Mouse (Mus musculus): Measurements from ENCODE around the gene Gfer. TPM values are rescaled to one million over a fixed set of nuclear protein-coding genes. Genes with fewer than 3 reads are reported as not detected.

Gfer gene
- total RNA-seq (2021) = 10 to 100 TPM; 21.5 TPM

DNA sequence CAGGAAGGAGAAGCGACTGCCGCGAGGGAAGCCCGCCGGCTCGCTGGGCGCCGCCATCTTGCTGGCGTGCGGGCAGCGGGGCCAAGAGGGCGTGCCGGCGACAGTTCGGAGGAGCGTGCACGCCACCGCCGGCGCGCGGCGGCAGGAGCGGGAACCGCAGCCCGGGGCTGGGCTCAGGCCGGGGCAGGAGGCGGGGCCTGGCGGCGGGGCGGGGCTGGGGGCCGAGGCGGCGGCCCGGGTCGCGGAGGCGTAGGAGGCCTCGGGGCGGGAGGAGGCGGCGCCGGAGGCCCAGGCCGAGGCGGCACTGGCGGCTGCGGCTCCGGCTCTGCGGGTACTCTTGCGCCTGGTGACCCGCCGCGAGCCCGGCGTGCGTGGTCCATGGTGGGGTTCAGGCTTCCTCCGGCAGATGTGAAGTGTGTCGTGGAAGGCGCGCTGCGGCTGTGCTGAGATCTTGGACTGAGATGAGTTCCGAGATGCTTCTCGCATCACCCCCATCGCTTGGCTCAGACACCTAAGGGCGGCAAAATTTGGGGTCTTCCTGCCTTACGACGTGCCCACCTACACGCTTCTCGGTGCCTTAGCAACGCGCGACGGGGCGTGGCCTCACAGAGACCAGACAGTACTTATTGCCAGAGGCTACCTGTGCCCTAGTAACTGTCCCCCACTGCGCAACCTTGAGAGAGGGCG is at the start of gene Gfer, which contains the start of gene Noxo1:
Gene Gfer, minus strand, starts transcription at position 146 of the 687 bp plus-strand sequence.
Gene Noxo1, plus strand, starts transcription at position 224 of the 687 bp plus-strand sequence.
- intact Hi-C loops (cut with DNase I) = no loop called here
- peak; percentile 65 to 93 for DNase-seq (ENCODE audit: extremely low spot score in 1 of 2, low spot score in 2 of 2)

DNA sequence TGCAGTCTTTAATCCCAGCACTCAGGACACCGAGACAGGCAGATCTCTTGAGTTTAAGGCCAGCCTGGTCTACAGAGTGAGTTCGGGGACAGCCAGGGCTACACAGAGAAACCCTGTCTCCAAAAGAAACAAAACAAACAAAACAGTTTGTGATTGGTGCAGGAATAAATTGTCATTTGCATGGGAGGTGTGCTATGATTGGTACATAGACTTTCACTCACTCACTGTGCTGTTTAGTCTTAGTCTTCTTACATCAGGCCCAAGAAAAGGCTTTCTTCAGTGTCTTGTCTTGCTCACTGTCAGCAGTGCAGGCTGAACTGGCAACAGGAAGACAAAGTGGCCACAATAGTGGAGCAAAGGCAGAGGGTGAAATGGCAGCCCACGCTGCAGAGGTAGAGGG is 48.4 kb upstream of the Gfer start:
- intact Hi-C loops (cut with DNase I) = loop anchor here (2.0 kb wide), 1 partner anchor 72 kb away; no protein-coding TSS in a partner anchor
- no peak for DNase-seq (ENCODE audit: extremely low spot score in 1 of 2, low spot score in 2 of 2)

DNA sequence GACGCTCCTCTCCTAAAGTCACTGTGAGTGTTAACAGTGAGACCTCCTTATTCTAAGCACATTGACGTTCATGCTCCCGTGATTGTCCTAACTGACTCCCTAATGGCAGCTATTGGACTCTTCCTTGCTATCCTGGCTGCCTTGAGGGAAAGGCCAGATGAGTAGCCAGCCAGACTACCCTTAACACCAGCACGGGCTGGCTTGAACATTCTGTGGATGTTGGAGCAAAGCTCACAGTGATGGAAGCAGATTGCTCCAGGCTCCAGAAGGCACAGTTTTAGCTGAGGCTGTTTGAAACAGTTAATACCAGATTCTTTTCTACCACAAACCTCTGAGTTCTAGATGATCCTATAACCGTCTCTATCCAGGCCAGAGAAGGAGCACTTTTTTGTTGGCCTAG is 47.9 kb upstream of the Gfer start:
- intact Hi-C loops (cut with DNase I) = loop anchor here (2.0 kb wide), 1 partner anchor 73 kb away; no protein-coding TSS in a partner anchor
- DNase-seq (ENCODE audit: extremely low spot score in 1 of 2, low spot score in 2 of 2) = no peak

DNA sequence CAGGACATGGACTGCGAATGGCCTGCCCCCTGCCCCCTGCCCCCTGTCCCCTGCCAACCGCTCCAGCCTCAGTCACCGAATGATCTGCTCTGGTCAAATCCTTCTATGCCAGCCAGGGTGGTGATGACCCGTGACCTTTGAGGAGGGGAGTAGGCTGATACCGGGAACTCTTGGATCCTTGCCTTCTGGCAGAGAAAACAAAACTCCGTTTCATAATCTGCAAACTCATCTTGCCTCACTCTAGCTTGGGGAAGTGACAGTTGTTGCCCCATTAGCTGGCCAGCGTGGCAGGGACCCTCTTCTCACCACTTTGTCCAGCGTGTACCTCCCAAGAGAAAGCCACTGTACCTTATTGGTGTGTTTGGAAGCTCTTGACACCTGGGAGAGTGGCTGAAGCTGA is 46.4 kb upstream of the Gfer start:
- DNase-seq (ENCODE audit: extremely low spot score in 1 of 2, low spot score in 2 of 2) = no peak
- intact Hi-C loops (cut with DNase I) = no loop called here

DNA sequence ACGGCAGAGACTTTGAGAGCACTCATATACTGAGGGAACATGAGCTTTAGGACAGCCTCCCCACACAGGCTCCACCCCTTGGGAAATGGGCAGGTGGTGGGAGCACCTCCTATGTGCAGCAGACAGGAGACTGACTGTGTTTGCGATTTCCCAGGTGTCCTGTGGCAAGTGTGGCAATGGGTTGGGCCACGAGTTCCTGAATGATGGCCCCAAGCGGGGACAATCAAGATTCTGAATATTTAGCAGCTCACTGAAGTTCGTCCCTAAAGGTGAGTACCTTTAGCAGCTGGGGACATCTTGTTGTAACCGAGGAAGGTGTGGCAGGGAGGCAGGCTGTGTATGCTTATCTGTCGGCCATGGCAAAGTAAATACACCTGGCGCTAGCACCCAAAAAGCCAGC is 44.0 kb upstream of the Gfer start:
- DNase-seq (ENCODE audit: extremely low spot score in 1 of 2, low spot score in 2 of 2) = no peak
- intact Hi-C loops (cut with DNase I) = loop anchor here (5.0 kb wide), 1 partner anchor 142 kb away; no protein-coding TSS in a partner anchor

DNA sequence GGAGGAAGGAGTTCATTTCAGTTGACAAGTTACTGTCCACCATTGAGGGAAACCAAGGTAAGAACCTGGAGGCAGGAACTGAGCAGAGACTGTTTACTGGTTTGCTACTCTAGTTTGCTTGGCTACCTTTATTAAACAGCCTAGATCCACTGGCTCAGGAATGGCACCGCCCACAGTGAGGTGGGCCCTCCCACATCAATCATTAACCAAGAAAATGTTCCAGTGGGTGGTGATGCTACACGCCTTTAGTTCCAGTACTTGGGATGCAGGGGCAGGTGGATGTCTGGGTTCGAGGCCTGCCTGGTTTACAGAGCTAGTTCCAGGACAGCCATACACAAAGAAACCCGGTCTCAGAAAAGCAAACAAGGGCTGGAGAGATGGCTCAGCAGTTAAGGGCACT is 42.3 kb upstream of the Gfer start:
- intact Hi-C loops (cut with DNase I) = loop anchor here (5.0 kb wide), 1 partner anchor 144 kb away; no protein-coding TSS in a partner anchor
- no peak for DNase-seq (ENCODE audit: extremely low spot score in 1 of 2, low spot score in 2 of 2)

DNA sequence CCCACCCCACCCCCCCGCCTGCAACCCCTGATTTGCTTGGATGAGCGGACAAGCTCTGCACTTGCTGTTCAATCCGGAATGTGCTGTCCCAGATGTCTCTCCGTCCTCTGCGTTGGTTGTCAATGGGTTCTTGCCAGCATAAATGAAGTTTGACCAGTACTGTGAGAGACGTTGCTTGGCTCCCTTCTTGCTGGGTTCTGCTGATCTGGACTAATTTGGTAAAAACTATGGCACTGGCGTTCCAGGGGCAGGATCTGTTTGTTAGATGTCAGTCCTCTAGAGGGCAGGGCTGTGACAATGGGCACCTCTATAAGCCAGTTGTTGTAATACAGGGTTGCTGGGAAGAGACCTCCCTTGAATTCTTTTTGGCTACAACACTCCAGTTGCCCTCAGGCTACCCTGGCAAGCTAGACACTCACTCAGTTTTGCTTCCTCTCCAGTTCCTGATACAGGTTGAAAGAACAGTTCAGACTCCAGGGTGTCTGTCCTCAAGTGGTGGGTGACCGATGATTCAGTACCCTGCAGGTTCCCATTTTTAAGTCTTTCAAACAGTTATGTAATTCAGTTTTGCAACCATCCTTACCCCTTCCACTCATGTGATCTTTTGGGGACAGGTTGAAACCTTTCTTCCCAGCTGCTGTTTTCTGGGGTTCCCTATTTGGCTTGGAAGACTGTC is 41.3 kb upstream of the Gfer start:
- intact Hi-C loops (cut with DNase I) = loop anchor here (5.0 kb wide), 1 partner anchor 145 kb away; no protein-coding TSS in a partner anchor
- DNase-seq (ENCODE audit: extremely low spot score in 1 of 2, low spot score in 2 of 2) = no peak

DNA sequence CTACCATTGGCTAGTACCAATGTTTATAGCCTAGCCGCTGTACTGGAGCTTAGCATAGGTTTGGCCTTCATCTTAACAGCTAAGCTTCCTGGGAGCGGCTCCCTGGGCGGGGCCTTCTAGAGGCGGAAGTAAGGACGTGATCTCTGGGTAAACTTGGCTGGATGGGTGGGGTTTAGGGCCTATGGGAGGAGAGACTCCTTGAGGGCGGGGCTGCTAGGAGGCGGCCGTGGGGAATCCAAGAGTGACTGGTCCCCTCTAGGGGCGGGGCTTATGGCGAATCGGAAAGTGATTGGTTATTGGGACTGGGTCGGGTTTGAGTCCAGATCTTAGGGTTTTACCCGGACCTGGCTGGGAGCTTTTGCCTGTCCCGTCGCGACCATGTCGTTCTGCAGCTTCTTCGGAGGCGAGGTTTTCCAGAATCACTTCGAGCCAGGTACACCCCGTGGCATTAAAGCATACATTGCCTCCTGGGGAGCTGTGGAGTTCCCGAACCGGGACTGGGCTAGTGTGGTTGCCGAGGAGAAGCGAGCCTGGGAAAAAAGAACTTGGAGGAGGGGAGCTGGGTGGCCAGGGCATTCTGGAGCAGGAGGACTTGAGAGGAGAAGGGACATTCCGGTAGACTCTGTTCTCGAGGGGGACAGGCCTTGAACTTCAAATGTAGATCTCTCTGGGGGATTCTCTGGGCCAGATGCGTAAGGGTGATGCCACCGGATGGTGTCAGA is 40.5 kb upstream of the Gfer start, which contains the start of gene Msrb1:
Gene Msrb1, plus strand, starts transcription at position 313 of the 722 bp plus-strand sequence.
- DNase-seq (ENCODE audit: extremely low spot score in 1 of 2, low spot score in 2 of 2) = peak; percentile 91 to 97
- intact Hi-C loops (cut with DNase I) = loop anchor here (5.0 kb wide), 1 partner anchor 146 kb away; no protein-coding TSS in a partner anchor

DNA sequence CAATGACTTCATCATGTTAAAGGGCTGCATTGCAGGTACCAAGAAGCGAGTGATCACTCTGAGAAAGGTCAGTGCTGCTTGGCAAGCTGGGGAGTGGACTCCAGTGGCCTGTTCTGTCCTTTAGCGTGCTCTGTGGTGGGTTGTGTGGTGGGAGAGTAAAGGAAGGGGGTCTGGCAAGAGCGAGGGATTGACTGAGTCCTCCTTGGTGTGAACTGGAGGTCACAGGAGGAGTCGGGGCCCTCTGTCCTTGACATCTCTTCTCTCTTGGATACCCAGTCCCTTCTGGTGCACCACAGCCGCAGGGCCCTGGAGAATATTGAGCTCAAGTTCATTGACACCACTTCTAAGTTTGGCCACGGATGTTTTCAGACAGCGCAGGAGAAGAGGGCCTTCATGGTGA is 39.5 kb upstream of the Gfer start:
- intact Hi-C loops (cut with DNase I) = loop anchor here (5.0 kb wide), 1 partner anchor 147 kb away; no protein-coding TSS in a partner anchor
- DNase-seq (ENCODE audit: extremely low spot score in 1 of 2, low spot score in 2 of 2) = no peak

DNA sequence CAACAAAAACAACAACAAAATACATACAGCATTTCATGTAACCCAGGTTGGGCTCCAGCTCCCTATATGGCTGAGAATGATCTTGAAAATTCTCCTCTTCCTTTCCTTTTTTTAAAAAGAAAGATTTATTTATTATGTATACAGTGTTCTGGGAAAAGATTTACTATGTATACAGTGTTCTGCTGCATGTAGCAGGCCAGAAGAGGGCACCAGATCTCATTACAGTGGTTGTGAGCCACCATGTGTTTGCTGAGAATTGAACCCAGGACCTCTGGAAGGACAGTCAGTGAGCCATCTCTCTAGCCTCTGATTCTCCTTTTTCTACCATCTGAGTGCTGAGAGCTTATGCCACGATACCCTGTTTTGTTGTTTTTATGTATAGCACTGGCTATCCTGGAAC is 38.6 kb upstream of the Gfer start:
- DNase-seq (ENCODE audit: extremely low spot score in 1 of 2, low spot score in 2 of 2) = no peak
- intact Hi-C loops (cut with DNase I) = no loop called here

DNA sequence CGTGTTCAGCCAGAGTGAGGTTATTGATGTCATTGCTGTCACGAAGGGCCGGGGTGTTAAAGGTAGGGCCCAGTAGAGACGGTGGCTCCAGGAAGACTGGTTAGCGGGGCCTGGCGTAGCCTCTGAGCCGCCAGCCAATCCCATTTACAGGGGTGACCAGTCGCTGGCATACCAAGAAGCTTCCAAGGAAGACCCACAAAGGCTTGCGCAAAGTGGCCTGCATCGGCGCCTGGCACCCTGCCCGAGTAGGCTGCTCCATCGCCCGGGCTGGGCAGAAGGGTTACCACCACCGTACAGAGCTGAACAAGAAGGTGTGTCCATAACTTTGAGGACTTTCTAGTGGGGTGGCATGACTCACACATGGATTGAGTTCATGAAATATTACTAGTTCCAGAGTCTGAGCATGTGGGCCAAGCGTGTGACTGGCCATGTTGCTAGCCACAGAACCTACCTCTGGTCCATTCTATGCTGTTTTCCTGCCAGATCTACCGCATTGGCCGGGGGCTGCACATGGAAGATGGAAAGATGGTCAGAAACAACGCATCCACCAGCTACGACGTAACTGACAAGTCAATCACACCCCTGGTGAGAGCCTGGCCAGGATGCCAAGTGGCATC is 37.6 kb upstream of the Gfer start:
- intact Hi-C loops (cut with DNase I) = no loop called here

DNA sequence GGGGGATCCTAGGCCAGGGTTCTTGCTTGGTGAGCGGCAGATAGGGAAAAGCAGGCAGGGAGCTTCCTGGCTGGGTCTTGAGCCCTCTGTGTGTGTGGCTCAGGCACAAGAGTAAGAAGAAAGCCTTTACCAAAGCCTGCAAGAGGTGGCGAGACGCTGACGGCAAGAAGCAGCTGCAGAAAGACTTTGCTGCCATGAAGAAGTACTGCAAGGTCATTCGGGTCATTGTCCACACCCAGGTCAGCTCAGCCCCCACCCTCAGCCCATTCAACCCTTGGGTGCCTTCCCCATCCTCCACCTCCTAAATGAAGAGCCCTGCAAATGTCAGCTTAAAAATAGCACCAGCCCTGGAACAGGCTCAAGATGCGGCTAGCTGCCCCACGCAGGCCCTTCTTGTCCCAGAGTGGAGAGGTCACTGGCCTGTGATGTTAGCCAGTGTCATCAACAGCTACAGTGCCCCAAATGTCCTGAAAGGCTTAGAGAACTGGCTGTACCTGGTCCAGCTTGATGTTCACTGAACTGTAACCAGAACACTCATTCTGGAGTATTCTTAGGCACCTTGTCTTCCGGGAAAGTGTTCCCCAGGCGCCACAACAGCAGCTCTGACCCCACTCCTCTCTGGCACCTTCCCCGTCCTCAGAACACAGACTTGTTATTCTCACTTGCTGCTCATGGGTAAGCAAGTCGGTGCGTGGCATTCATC is 36.4 kb upstream of the Gfer start:
- no peak for DNase-seq (ENCODE audit: extremely low spot score in 1 of 2, low spot score in 2 of 2)
- intact Hi-C loops (cut with DNase I) = no loop called here

More for the DNA sequence above, 37.6 kb upstream of the Gfer start:
- DNase-seq (ENCODE audit: extremely low spot score in 1 of 2, low spot score in 2 of 2) = no peak

DNA sequence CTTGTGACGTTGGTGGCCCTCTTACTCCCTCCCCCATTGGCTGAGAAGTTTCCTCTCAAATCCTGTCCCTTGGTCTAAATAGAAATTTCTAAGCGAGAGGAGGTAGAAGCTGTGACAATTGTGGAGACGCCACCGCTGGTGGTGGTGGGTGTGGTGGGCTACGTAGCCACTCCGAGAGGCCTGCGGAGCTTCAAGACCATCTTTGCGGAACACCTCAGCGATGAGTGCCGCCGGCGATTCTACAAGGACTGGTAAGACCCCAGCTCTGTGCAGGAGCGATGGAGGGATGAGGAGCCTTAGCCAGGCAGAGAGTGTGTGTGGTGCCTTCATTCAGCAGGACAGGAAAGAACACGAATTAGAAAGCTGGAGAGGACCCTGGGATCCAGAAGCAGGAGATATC is 34.8 kb upstream of the Gfer start:
- intact Hi-C loops (cut with DNase I) = no loop called here
- DNase-seq (ENCODE audit: extremely low spot score in 1 of 2, low spot score in 2 of 2) = no peak

DNA sequence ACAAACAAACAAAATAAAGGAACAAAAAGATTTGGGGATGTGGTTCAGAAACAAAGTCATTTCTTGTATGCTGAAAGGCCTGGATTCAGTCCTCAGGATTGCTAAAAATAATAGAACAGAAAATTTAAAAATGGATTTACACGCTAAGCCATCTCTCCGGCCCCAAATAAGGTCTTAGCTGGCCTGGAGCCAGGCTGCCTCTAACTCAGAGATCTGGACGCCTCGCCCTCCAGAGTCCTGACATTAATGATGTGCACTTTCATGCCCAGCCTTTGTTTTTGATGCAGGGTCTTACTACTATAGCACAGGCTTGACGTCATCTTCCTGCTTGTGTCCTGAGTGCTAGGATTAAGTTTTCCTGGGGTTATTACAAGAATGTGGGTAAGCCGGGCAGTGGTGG is 33.1 kb upstream of the Gfer start:
- DNase-seq (ENCODE audit: extremely low spot score in 1 of 2, low spot score in 2 of 2) = no peak
- intact Hi-C loops (cut with DNase I) = no loop called here

DNA sequence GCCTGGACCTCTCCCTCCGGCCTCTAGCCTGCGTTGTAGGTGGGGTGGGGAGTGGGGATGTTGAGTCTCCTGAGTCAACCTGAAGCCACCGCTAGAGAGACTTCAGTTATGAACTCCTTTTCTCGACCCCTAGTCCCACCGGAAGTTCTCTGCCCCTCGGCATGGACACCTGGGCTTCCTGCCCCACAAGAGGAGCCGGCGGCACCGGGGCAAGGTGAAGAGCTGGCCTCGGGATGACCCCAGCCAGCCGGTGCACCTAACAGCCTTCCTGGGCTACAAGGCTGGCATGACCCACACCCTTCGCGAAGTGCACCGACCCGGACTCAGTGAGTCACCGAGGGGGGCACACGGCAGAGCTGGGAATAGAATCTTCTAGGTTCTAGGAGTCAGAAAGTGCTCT is 32.2 kb upstream of the Gfer start:
- intact Hi-C loops (cut with DNase I) = no loop called here
- no peak for DNase-seq (ENCODE audit: extremely low spot score in 1 of 2, low spot score in 2 of 2)

DNA sequence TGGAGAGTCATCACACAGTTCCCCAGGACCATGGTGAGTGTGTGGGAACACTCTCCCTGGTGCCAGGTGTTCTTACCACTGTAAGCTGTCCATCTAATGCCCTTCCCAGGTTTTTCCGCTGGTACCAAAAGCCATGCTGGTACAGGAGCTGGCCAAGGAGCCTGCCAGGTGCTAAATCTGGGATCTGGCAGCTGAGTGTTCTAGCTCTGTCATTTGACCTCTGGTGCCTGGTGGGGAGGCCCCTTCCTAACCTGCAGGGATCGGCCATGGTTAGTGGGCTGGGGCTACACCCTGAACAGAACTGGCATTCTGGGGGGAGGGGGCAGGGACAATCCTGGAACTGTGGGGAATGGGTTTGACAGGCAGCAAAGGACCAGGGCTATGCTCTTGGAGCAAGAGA is 31.7 kb upstream of the Gfer start, which contains the start of gene Rpl3l:
Gene Rpl3l, plus strand, starts transcription at position 203 of the 400 bp plus-strand sequence.
- intact Hi-C loops (cut with DNase I) = no loop called here
- DNase-seq (ENCODE audit: extremely low spot score in 1 of 2, low spot score in 2 of 2) = no peak

DNA sequence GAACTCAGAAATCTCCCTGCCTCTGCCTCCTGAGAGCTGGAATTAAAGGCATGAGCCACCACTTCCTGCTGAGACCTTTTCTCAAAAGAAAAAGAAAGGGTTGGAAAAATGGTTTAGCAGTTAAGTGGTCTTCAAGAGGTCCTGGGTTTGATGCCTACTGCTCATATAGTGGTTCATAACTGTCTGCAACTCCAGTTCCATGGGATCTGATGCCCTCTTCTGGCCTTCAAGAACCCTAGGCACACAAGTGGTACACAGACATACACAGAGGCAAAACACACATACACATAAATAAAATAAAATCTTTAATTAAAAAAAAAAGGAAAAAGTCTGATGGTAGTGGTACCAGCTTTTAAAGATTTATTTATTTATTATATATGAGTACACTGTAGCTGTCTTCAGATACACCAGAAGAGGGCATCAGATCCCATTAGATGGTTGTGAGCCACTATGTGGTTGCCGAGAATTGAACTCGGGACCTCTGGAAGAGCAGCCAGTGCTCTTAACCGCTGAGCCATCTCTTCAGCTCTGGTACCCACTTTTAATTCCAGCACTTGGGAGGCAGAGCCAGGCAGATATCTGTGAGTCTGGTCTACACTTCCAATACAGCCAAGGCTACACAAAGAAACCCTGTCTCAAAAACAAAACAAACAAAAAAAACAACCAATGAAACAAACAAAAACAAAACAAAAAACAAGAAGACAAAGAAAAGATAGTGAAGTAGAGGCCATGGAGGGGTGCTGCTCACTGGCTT is 29.9 kb upstream of the Gfer start:
- intact Hi-C loops (cut with DNase I) = no loop called here
- DNase-seq (ENCODE audit: extremely low spot score in 1 of 2, low spot score in 2 of 2) = no peak

DNA sequence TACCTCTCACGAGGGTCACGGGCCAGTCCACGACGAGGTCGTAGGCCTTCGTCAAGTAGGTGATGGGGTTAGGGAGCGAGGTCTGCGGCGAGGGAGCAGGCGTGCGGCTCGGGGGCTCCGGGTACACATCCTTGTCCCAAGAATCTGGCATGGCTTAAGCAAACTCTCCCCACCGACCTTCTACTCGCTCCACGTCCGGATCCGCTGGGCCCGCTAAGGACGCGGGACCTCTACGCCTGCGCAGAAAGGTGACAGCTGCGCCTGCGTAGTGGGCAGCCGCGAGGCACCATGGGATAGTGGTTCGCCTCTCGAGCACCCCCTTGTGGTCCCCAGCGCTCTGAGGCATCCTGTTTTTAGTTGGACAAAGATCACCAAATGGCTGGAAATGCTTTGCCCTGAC is 28.2 kb upstream of the Gfer start, which contains the start of gene Ndufb10:
Gene Ndufb10, minus strand, starts transcription at position 295 of the 400 bp plus-strand sequence.
- peak; percentile 94 to 96 for DNase-seq (ENCODE audit: extremely low spot score in 1 of 2, low spot score in 2 of 2)
- intact Hi-C loops (cut with DNase I) = no loop called here

Measured in left cerebral cortex, postnatal 10 days (tissue).